Mouse (Mus musculus) midbrain, embryonic 15.5 days (tissue): ENCODE data around the gene Slc2a13. TPM values are rescaled to one million over a fixed set of nuclear protein-coding genes. Genes with fewer than 3 reads are reported as not detected.

Experiments used
- ATAC-seq: fragments of 200-750 bp; cut with Nextera tagmentation; replicated peaks from 2 replicates; pipeline ENCODE4 v1.8.0; 2017; ENCODE audit warnings: moderate TSS enrichment
- H3K27ac ChIP-seq: fragments of 300-500 bp; sonication (generic); 2 replicates; pipeline ENCODE4 v1.5.1; 2015; ENCODE audit warnings: mild to moderate bottlenecking, inconsistent platforms
- H3K27me3 ChIP-seq: fragments of 300-500 bp; sonication (generic); replicated peaks from 2 replicates; pipeline ENCODE4 v1.6.1; 2015; ENCODE audit warnings: inconsistent platforms
- H3K36me3 ChIP-seq: fragments of 300-500 bp; sonication (generic); replicated peaks from 2 replicates; pipeline ENCODE4 v1.6.1; 2015; ENCODE audit warnings: inconsistent platforms
- H3K4me1 ChIP-seq: fragments of 300-500 bp; sonication (generic); 2 replicates; pipeline ENCODE4 v1.6.1; 2015; ENCODE audit warnings: inconsistent platforms
- H3K4me2 ChIP-seq: fragments of 300-500 bp; sonication (generic); 2 replicates; pipeline ENCODE4 v1.6.1; 2015; ENCODE audit warnings: inconsistent platforms, mild to moderate bottlenecking, moderate library complexity
- H3K4me3 ChIP-seq: fragments of 300-500 bp; sonication (generic); 2 replicates; pipeline ENCODE4 v1.5.1; 2015; ENCODE audit warnings: mild to moderate bottlenecking, inconsistent platforms
- H3K9ac ChIP-seq: fragments of 300-500 bp; sonication (generic); 2 replicates; pipeline ENCODE4 v1.6.1; 2015; ENCODE audit warnings: mild to moderate bottlenecking, inconsistent platforms
- H3K9me3 ChIP-seq: fragments of 300-500 bp; sonication (generic); 2 replicates; pipeline ENCODE4 v1.6.1; 2016; ENCODE audit warnings: inconsistent platforms
- WGBS: fragments of 180-500 bp; shearing (Covaris S2); methylation state at CpG from one replicate; pipeline ENCODE4 v1.1.7; 2015; ENCODE audit warnings: mixed read lengths; 5-methylcytosine and 5-hydroxymethylcytosine counted together
- polyA plus RNA-seq: library from polyadenylated mRNA; unstranded; fragments of >200 nt; fragmentation: Nextera tagmentation; extraction: Ambion mirVana; gene quantifications from 2 replicates; pipeline ENCODE4 v1.2.1, GENCODE M21; 2015

The Slc2a13 gene
- 3.7 and 4.1 TPM in 2 replicates for polyA plus RNA-seq

DNA sequence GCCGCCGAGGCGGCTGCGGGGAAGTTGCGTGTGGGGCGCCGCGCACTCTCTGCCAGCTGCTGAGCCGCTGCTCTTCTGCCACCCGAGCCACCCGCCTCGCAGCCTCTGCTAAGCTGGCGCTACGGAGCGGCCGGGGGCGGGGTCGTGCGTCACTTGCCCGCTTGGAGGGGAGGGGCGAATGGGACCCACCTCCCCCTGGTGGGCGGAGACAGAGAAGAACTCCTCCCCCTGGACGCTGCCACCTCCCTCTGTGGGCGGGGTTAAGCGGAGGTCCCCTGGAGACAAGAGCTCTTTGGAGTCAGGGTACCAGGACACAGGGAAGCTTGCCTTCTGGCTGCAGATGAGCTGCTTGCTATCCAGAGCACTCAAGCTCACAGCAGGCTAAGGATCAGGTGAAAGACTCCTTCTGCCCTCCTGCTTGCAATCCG lies at the start of gene Slc2a13:
Gene Slc2a13 (minus strand): TSS at position 151 of the 428 bp plus-strand sequence.
- peak within 1 kb of the TSS; percentile 95 for H3K4me3 ChIP-seq
- peaks cover 24% of the 10 kb centered on the region for H3K4me1 ChIP-seq
- peak within 1 kb of the TSS; percentile 93 for H3K4me2 ChIP-seq
- WGBS = under 1% methylated on average over 26 of the region's 26 CpGs
- H3K27ac ChIP-seq = peak within 1 kb of the TSS; percentile 87
- H3K36me3 ChIP-seq = no peaks in the 10 kb centered on the region
- peak; percentile 97 for ATAC-seq
- H3K27me3 ChIP-seq = no peaks in the 10 kb centered on the region
- no peaks in the 10 kb centered on the region for H3K9me3 ChIP-seq
- H3K9ac ChIP-seq = peak within 1 kb of the TSS; percentile 83

DNA sequence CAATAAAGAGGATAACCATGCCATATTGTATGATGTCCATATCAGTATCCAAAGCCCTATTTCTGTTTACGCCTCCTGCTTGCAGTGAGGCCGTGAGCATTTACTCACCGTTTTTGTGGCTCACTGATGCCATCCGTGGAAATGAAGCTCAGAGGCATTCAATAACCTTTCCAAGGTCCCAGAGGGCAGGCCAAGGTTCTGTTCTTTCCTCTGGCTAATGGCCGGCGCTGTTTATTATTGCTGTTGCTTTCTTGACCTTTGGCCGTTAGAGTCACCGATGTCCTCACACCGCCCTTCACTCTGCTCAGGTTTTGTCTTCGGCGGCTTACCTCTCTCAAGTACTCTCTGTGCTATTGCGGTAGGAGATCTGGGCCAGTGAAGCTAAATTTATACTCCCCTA lies 43.0 kb upstream of the Slc2a13 start:
- H3K4me2 ChIP-seq = no peak overlapping the region
- H3K4me1 ChIP-seq = no peaks in the 10 kb centered on the region
- WGBS = 91% methylated on average over 12 of the region's 12 CpGs
- ATAC-seq = no peak
- no peak overlapping the region for H3K27ac ChIP-seq
- H3K27me3 ChIP-seq = no peaks in the 10 kb centered on the region
- no peaks in the 10 kb centered on the region for H3K36me3 ChIP-seq
- no peak overlapping the region for H3K4me3 ChIP-seq
- H3K9me3 ChIP-seq = no peaks in the 10 kb centered on the region
- H3K9ac ChIP-seq = no peak overlapping the region

GRCm38 (mm10) chr15:91615532-91615931 lies 42.5 kb upstream of the Slc2a13 start:
- H3K36me3 ChIP-seq = no peaks in the 10 kb centered on the region
- WGBS = 93% methylated on average over 4 of the region's 4 CpGs
- no peaks in the 10 kb centered on the region for H3K27me3 ChIP-seq
- ATAC-seq = no peak
- no peak overlapping the region for H3K27ac ChIP-seq
- no peak overlapping the region for H3K4me3 ChIP-seq
- no peaks in the 10 kb centered on the region for H3K9me3 ChIP-seq
- no peak overlapping the region for H3K9ac ChIP-seq
- H3K4me2 ChIP-seq = no peak overlapping the region
- H3K4me1 ChIP-seq = no peaks in the 10 kb centered on the region

DNA sequence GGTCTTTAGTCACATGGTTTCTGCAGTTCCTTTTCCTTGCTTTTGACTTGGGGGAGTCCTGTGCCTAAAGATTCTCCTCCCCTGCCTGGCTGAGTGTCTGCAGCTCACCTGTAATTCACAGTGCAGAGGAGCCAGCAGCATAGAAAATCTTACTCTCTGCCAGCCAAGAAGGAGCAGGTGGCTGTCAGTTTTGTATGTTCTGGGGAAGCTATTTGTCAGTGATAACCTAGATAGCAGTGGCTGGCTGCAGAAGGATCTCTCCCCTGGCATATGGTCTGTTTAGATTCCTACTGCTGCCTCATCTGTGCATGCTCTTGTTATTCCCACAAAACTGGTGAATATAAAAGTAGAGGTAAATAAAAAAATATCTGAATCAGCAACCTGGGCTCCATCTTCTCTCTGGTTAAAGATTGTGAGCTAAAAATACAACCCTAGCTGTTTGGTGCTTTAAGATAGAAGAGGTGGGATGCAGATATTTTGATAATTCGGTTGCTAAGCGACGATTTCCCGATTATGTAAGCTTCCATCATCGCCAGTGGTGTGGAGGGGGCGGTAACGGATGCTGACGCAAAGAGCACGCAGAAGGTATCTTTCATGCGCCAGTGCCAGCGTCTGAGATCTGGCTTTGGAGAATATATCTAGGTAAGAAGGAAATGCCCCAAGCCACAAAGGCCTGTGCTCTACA lies 41.1 kb upstream of the Slc2a13 start:
- WGBS = 80% methylated on average over 11 of the region's 11 CpGs
- ATAC-seq = no peak
- no peak overlapping the region for H3K4me3 ChIP-seq

DNA sequence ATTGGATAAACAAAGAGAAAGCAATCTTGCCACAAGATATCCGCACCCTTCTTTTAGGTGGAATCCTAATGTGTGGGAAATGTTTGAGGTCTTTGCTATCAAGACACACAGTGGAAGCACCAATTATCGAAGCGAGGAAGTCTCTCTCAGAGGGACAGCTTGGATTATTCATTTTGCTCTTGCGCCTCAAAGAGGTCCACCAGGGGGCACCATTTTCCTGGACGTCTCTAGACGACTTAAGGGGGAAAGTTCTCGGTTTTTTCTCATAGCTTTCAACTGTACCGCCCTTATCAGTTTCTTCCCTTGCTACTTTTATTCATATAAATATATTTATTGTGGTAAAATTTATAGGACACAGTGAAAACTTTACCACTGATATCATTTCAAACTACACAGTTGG lies 36.7 kb upstream of the Slc2a13 start:
- Histone ChIP-seq H3K27ac (no peak overlapping the region), H3K9ac (no peak overlapping the region), H3K36me3 (no peaks in the 10 kb centered on the region), H3K4me3 (no peak overlapping the region), H3K9me3 (no peaks in the 10 kb centered on the region), H3K27me3 (no peaks in the 10 kb centered on the region), H3K4me1 (no peaks in the 10 kb centered on the region), H3K4me2 (no peak overlapping the region)
- WGBS = 28% methylated on average over 8 of the region's 8 CpGs
- ATAC-seq = no peak

More for the DNA sequence above, 41.1 kb upstream of the Slc2a13 start:
- no peak overlapping the region for H3K4me2 ChIP-seq
- peak overlapping the region; percentile 28 for H3K27ac ChIP-seq
- H3K27me3 ChIP-seq = no peaks in the 10 kb centered on the region
- H3K9ac ChIP-seq = no peak overlapping the region
- no peaks in the 10 kb centered on the region for H3K9me3 ChIP-seq
- no peaks in the 10 kb centered on the region for H3K36me3 ChIP-seq
- H3K4me1 ChIP-seq = no peaks in the 10 kb centered on the region

- H3K27ac ChIP-seq = no peak overlapping the region
- no peaks in the 10 kb centered on the region for H3K27me3 ChIP-seq
- no peak overlapping the region for H3K4me2 ChIP-seq
- no peak overlapping the region for H3K4me3 ChIP-seq
- H3K9ac ChIP-seq = no peak overlapping the region
- WGBS = 84% methylated on average over 2 of the region's 2 CpGs
- no peaks in the 10 kb centered on the region for H3K4me1 ChIP-seq
- no peaks in the 10 kb centered on the region for H3K36me3 ChIP-seq
- H3K9me3 ChIP-seq = no peaks in the 10 kb centered on the region
- no peak for ATAC-seq
These were observed 35.8 kb upstream of the Slc2a13 start for GRCm38 (mm10) chr15:91608811-91609210.

GRCm38 (mm10) chr15:91601197-91601596 lies 28.1 kb upstream of the Slc2a13 start:
- no peak overlapping the region for H3K4me2 ChIP-seq
- no peaks in the 10 kb centered on the region for H3K9me3 ChIP-seq
- 85% methylated on average over 7 of the region's 7 CpGs for WGBS
- no peaks in the 10 kb centered on the region for H3K27me3 ChIP-seq
- no peaks in the 10 kb centered on the region for H3K4me1 ChIP-seq
- H3K36me3 ChIP-seq = no peaks in the 10 kb centered on the region
- ATAC-seq = no peak
- H3K9ac ChIP-seq = no peak overlapping the region
- H3K4me3 ChIP-seq = no peak overlapping the region
- H3K27ac ChIP-seq = no peak overlapping the region

DNA sequence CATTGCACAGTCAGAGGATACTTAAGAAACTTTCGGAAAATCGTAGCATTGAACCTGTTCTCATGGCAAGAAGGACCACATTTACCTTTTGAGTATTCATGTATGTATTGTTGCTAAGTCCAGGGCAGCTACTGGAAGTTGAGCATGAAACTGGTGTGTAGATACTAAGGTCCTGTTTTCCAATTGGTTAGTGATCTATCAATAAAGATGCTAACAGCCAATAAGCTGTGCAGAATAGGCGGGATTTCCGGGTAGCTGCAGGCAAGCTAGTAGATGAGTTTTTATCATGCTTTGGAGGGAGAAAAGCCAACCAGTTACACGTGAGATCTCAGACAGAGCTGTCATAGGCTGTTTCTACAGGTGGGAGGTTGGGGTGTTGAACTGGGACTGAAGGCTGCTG lies 24.2 kb upstream of the Slc2a13 start:
- no peaks in the 10 kb centered on the region for H3K4me1 ChIP-seq
- no peak overlapping the region for H3K27ac ChIP-seq
- no peak overlapping the region for H3K4me3 ChIP-seq
- no peak overlapping the region for H3K4me2 ChIP-seq
- H3K27me3 ChIP-seq = no peaks in the 10 kb centered on the region
- H3K9ac ChIP-seq = no peak overlapping the region
- no peak for ATAC-seq
- WGBS = 90% methylated on average over 5 of the region's 5 CpGs
- H3K36me3 ChIP-seq = no peaks in the 10 kb centered on the region
- no peaks in the 10 kb centered on the region for H3K9me3 ChIP-seq

GRCm38 (mm10) chr15:91574492-91574891 lies 1.4 kb upstream of the Slc2a13 start:
- Histone ChIP-seq H3K4me2 (no peak overlapping the region), H3K4me1 (peaks cover 24% of the 10 kb centered on the region), H3K9ac (no peak overlapping the region), H3K27me3 (no peaks in the 10 kb centered on the region), H3K36me3 (no peaks in the 10 kb centered on the region), H3K27ac (no peak overlapping the region), H3K9me3 (no peaks in the 10 kb centered on the region), H3K4me3 (no peak overlapping the region)
- no peak for ATAC-seq
- 35% methylated on average over 8 of the region's 8 CpGs for WGBS

DNA sequence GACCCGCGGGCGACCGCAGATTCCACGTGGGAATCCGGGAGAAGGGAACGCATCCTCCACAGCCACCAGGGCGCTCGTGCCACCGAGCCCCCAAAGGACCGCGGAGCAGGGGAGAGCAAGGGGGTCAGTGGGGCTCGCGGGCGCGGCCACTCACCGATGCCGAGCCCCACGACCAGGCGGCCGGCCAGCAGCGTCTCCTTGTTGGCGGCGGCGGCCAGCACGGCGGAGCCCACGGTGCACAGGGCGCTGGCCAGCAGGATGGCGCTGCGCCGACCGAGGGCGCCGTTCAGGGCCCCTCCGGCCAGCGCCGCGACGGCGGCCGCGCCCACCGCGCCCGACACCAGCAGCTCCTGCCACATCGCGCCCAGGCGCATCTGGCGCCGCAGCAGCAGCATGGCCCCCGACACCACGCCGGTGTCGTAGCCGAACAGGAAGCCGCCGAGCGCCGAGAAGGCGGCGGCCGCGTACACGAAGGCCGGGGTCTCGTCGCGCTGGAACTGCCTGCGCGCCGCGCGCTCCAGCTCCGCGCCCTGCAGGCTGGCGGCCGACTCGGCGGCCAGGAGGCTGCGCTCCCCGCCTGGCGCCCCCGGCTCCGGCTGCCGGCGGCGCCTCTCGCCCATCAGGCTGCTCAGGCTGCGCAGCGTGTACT lies 516 bp downstream of the Slc2a13 start:
- no peaks in the 10 kb centered on the region for H3K27me3 ChIP-seq
- no peaks in the 10 kb centered on the region for H3K9me3 ChIP-seq
- no peaks in the 10 kb centered on the region for H3K36me3 ChIP-seq
- whole genome bisulfite sequencing = under 1% methylated on average over 84 of the region's 91 CpGs
- peaks cover 24% of the 10 kb centered on the region for H3K4me1 ChIP-seq
- H3K9ac ChIP-seq = peak overlapping the region; percentile 83
- peak overlapping the region; percentile 93 for H3K4me2 ChIP-seq
- peak overlapping the region; percentile 87 for H3K27ac ChIP-seq
- ATAC-seq = peak; percentile 92
- peak overlapping the region; percentile 95 for H3K4me3 ChIP-seq

- ATAC-seq = no peak
- H3K4me3 ChIP-seq = peak overlapping the region; percentile 95
- peak overlapping the region; percentile 93 for H3K4me2 ChIP-seq
- no peaks in the 10 kb centered on the region for H3K27me3 ChIP-seq
- 4% methylated on average over 8 of the region's 8 CpGs for WGBS
- H3K36me3 ChIP-seq = no peaks in the 10 kb centered on the region
- 0 out of 2 replicates have a peak overlapping the region, but pooled peaks have one; percentile 87 for H3K27ac ChIP-seq
- H3K9me3 ChIP-seq = no peaks in the 10 kb centered on the region
- peak overlapping the region; percentile 83 for H3K9ac ChIP-seq
- peaks cover 24% of the 10 kb centered on the region for H3K4me1 ChIP-seq
These were observed 1.1 kb downstream of the Slc2a13 start for GRCm38 (mm10) chr15:91571981-91572380.

DNA sequence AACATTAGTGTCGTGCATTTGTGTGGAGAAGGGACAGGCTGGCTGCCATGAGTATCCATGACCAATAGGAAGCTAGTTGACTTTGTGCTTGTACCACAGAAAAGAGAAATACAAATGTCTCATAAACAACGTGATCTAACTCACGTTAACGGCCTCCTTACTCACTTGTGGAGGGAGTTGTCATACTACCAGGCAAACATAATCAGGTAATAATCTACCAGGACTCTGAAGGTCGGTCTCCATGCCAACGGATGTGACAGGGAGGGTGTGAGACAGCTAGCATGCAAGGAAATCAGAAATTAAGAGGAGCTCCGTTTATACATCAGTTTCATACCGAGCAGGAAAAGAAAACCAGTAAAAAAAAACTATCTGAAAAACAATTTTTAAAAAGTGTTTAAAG lies 6.3 kb downstream of the Slc2a13 start:
- Histone ChIP-seq H3K9me3 (no peaks in the 10 kb centered on the region), H3K4me3 (no peak overlapping the region), H3K9ac (no peak overlapping the region), H3K27ac (no peak overlapping the region), H3K4me1 (peaks cover 14% of the 10 kb centered on the region), H3K4me2 (no peak overlapping the region), H3K36me3 (no peaks in the 10 kb centered on the region), H3K27me3 (no peaks in the 10 kb centered on the region)
- no peak for ATAC-seq
- WGBS = 70% methylated on average over 8 of the region's 8 CpGs
